Mouse (Mus musculus) neural tube, embryonic 11.5 days (tissue): ENCODE measurements around the gene Mindy4. TPM values are rescaled to one million over a fixed set of nuclear protein-coding genes. Genes with fewer than 3 reads are reported as not detected.

ENCODE experiments used
- ATAC-seq: fragments of 200-750 bp; cut with Nextera tagmentation; 2 replicates; pipeline ENCODE4 v1.8.0; 2017; ENCODE audit warnings: moderate number of reproducible peaks, mild to moderate bottlenecking, moderate TSS enrichment, moderate library complexity; ENCODE audit not compliant: insufficient read depth, low FRiP score, low TSS enrichment
- DNase-seq: peaks from one replicate; pipeline ENCODE4 v3.0.0-alpha.2; 2015; ENCODE audit warnings: low spot score
- H3K27ac ChIP-seq: fragments of 300-500 bp; sonication (generic); 2 replicates; pipeline ENCODE4 v1.5.1; 2014; ENCODE audit warnings: low read depth, mild to moderate bottlenecking, low read length
- H3K27me3 ChIP-seq: fragments of 300-500 bp; sonication (generic); 2 replicates; pipeline ENCODE4 v1.6.1; 2014; ENCODE audit warnings: mild to moderate bottlenecking, low read length, mixed read lengths; ENCODE audit not compliant: control insufficient read depth, insufficient read depth
- H3K36me3 ChIP-seq: fragments of 300-500 bp; sonication (generic); 2 replicates; pipeline ENCODE4 v1.6.1; 2014; ENCODE audit warnings: mild to moderate bottlenecking, low read length, moderate library complexity, mixed read lengths; ENCODE audit not compliant: control insufficient read depth, insufficient read depth
- H3K4me1 ChIP-seq: fragments of 300-500 bp; sonication (generic); 2 replicates; pipeline ENCODE4 v1.6.1; 2014; ENCODE audit warnings: low read length, mixed read lengths; ENCODE audit not compliant: control insufficient read depth, insufficient read depth
- H3K4me2 ChIP-seq: fragments of 300-500 bp; sonication (generic); 2 replicates; pipeline ENCODE4 v1.6.1; 2014; ENCODE audit warnings: low read depth, mild to moderate bottlenecking, moderate library complexity
- H3K4me3 ChIP-seq: fragments of 300-500 bp; sonication (generic); 2 replicates; pipeline ENCODE4 v1.5.1; 2014; ENCODE audit warnings: low read depth, low read length
- H3K9ac ChIP-seq: fragments of 300-500 bp; sonication (generic); 2 replicates; pipeline ENCODE4 v1.6.1; 2014; ENCODE audit warnings: mild to moderate bottlenecking, low read length
- H3K9me3 ChIP-seq: fragments of 300-500 bp; sonication (generic); 2 replicates; pipeline ENCODE4 v1.6.1; 2016; ENCODE audit warnings: low read length; ENCODE audit not compliant: control insufficient read depth
- WGBS: fragments of 180-500 bp; shearing (Covaris S2); extraction: QIAGEN DNeasy Blood & Tissue Kit; methylation state at CpG from one replicate; pipeline ENCODE4 v1.1.7; 2014; 5-methylcytosine and 5-hydroxymethylcytosine counted together
- polyA plus RNA-seq: library from polyadenylated mRNA; unstranded; fragments of >200 nt; fragmentation: Nextera tagmentation; extraction: Ambion mirVana; gene quantifications from 2 replicates; pipeline ENCODE4 v1.2.1, GENCODE M21; 2014

The Mindy4 gene
- polyA plus RNA-seq, 1 experiment from 2014 or later = 14.4 TPM

DNA sequence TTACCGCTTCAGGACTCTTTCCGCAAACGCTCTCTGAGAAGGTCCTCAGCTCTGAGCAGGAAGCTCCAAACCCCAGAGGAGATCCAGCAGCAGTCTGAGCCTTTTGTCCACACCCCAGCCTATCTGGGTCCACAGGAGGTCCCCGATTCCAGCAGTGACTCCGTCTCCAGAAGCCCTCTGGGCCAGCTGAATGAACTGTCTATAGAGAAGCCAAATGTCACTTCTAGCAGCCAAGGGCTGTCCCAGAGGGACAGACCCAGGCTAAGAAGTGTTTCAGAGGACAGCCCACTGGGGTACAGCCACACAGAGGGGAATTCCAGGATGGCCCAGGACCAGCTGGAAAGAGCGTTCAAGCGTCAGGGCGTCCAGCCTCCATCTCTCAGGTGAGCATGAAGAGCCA lies 20.8 kb downstream of the Mindy4 start:
- Histone ChIP-seq H3K9me3 (no peaks in the 10 kb centered on the region), H3K36me3 (no peaks in the 10 kb centered on the region), H3K4me3 (no peak overlapping the region), H3K9ac (no peak overlapping the region), H3K27me3 (no peaks in the 10 kb centered on the region), H3K4me2 (no peak overlapping the region), H3K27ac (no peak overlapping the region), H3K4me1 (no peaks in the 10 kb centered on the region)
- no peak for ATAC-seq
- 91% methylated on average over 8 of the region's 8 CpGs for WGBS
- DNase-seq = no peak

DNA sequence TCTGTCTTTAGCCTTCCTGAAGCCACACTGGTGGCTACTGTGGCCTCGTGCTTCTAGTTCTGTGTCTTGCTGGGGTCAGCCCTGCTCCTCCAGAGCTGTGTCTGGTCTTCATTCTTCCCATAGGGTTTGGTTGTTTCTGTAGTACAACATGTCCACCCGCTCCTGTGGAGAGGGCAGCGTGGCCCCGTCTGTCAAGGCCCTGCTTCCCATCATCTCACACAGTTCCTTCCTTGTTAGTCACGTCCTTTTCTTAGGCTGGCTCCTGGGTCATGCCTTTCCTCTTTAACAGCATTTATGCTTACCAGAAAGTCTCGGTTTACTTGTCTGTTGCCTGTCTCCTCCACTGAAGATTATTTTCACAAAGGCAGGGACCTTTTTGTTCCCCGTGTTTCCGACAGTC lies 26.9 kb downstream of the Mindy4 start:
- Histone ChIP-seq H3K9me3 (no peaks in the 10 kb centered on the region), H3K4me1 (no peaks in the 10 kb centered on the region), H3K27me3 (no peaks in the 10 kb centered on the region), H3K4me2 (no peak overlapping the region), H3K36me3 (no peaks in the 10 kb centered on the region), H3K4me3 (no peak overlapping the region), H3K9ac (no peak overlapping the region), H3K27ac (no peak overlapping the region)
- DNase-seq = no peak
- ATAC-seq = no peak
- 79% methylated on average over 8 of the region's 8 CpGs for WGBS

DNA sequence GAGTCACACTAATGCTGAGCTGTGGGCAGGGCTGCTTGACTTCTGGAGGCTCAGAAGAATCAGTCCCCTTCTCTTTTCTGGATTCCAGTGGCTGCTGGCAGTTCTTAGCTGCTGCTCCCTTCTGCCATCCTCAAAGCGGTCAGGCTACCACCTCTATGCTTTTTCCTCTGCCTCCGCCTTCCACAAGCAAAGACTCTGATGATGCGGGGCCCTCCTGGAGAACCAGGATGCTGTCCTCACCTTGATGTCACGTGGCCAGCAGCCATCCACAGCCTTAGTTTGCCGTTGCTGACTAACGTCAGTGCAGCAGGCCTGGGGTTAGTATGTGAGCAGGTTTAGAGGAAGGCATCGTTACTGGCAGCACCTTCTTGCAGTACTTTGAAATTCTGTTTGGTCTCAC lies 28.9 kb downstream of the Mindy4 start:
- no peak for ATAC-seq
- Histone ChIP-seq H3K4me1 (no peaks in the 10 kb centered on the region), H3K9ac (no peak overlapping the region), H3K36me3 (no peaks in the 10 kb centered on the region), H3K4me2 (no peak overlapping the region), H3K27me3 (no peaks in the 10 kb centered on the region), H3K27ac (no peak overlapping the region), H3K4me3 (no peak overlapping the region), H3K9me3 (no peaks in the 10 kb centered on the region)
- DNase-seq = no peak
- WGBS = 91% methylated on average over 7 of the region's 7 CpGs

DNA sequence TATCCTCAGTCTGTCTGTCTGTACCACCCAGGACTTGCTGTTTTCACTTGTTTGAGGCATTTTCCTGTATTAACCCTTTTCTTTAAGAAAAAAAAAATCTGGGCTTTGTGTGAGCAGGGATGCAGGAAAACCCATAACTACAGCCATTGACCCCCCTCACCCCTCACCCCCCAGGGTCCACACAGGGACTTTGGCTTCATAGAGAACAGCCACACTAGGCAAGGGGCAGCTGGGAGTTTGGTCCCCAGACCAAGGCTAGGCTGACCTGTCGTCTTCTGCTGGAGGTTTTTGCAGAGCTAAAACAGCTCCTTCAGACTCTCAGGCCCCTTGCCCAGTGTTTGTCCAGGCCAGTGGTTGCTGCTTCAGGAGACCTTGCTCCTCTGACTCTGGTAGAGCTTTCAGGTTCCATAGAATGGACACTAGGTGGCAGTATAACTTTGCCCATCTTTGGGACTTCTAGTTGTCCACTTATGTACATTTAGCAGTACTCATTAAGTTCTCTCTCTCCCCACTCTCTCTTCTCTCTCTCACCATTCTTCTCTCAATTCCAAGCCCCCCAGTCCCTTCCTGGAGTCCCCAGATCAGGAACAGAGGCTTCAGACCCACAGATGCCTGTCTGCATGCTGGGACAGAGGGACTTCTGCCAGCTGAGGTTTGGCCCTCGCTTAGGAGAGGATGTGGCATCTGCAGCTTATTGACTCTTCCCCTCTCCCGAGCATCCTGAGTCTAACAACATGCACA lies 29.5 kb downstream of the Mindy4 start:
- no peaks in the 10 kb centered on the region for H3K9me3 ChIP-seq
- no peaks in the 10 kb centered on the region for H3K27me3 ChIP-seq
- peak; percentile 56 for DNase-seq
- H3K4me2 ChIP-seq = no peak overlapping the region
- no peaks in the 10 kb centered on the region for H3K4me1 ChIP-seq
- no peak overlapping the region for H3K4me3 ChIP-seq
- H3K36me3 ChIP-seq = no peaks in the 10 kb centered on the region
- H3K27ac ChIP-seq = no peak overlapping the region
- no peak overlapping the region for H3K9ac ChIP-seq
- ATAC-seq = no peak
- 58% methylated on average over 3 of the region's 3 CpGs for WGBS

DNA sequence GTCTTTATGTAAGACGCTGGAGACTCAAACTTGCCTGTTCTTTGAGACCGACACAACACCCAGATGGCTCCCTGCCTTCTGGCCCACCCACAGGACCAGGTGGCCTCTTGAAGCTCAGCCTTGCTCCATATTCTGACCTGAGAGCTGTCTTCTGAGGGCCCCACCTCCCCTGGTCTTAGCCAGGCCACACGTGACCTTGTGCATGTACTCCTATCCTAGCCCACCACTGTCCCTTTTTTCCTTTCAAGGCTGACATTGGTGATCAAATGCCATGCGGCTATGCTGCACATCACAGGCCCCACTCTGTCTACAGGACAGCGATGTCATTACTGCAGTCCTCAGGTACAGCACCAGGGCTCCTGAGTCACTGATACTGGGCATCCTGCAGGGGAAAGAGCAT lies 30.1 kb downstream of the Mindy4 start:
- Histone ChIP-seq H3K4me1 (no peaks in the 10 kb centered on the region), H3K27me3 (no peaks in the 10 kb centered on the region), H3K27ac (no peak overlapping the region), H3K9ac (no peak overlapping the region), H3K9me3 (no peaks in the 10 kb centered on the region), H3K36me3 (no peaks in the 10 kb centered on the region), H3K4me2 (no peak overlapping the region), H3K4me3 (no peak overlapping the region)
- ATAC-seq = no peak
- WGBS = 95% methylated on average over 5 of the region's 5 CpGs
- DNase-seq = no peak

DNA sequence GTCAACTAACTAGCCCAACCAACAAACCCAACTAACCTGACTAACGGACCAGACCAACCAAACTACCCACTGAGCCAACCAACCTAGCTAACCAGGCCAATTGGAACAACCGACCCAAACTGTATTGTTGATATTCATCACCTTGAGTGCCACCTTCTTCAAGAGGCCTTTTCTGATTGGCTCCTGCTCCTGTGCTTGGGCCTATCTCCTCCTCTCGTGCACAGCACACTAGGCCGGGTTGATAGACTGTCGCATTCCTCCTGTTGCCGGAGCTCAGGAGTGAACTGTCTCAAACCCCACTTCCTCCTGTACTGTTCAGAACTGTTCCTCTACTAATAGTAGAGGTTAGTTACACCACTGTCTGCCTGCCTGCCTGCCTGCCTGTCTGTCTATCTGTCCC lies 31.5 kb downstream of the Mindy4 start:
- ATAC-seq = no peak

DNA sequence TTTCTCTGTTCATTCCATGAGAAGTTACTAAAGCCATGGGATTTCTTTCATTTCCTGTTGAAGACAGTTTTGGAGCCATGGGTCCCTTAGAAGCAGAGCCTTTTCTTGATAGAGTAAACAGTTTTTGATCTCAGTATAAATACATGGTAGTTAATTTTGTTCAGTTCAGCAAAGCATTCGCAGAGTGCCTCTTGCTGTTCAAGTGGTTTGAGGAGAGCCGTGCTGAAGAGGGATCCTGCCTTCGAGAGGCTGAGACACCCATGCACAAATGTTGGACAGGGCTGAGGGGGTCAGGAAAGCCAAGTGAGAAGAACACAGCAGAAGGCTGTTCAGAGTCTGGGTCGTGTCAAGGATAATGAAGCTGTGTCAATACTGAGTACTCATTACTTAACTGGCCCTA lies 32.5 kb downstream of the Mindy4 start:
- Histone ChIP-seq H3K4me2 (no peak overlapping the region), H3K4me3 (no peak overlapping the region), H3K4me1 (no peaks in the 10 kb centered on the region), H3K36me3 (no peaks in the 10 kb centered on the region), H3K9me3 (no peaks in the 10 kb centered on the region), H3K27me3 (no peaks in the 10 kb centered on the region), H3K9ac (no peak overlapping the region), H3K27ac (no peak overlapping the region)
- DNase-seq = peak; percentile 9
- ATAC-seq = no peak
- 80% methylated on average over 4 of the region's 4 CpGs for WGBS

More for the DNA sequence above, 31.5 kb downstream of the Mindy4 start:
- no peaks in the 10 kb centered on the region for H3K4me1 ChIP-seq
- no peaks in the 10 kb centered on the region for H3K9me3 ChIP-seq
- no peak overlapping the region for H3K27ac ChIP-seq
- H3K36me3 ChIP-seq = no peaks in the 10 kb centered on the region
- WGBS = 83% methylated on average over 6 of the region's 6 CpGs
- no peak overlapping the region for H3K9ac ChIP-seq
- no peaks in the 10 kb centered on the region for H3K27me3 ChIP-seq
- H3K4me2 ChIP-seq = no peak overlapping the region
- DNase-seq = no peak
- no peak overlapping the region for H3K4me3 ChIP-seq

DNA sequence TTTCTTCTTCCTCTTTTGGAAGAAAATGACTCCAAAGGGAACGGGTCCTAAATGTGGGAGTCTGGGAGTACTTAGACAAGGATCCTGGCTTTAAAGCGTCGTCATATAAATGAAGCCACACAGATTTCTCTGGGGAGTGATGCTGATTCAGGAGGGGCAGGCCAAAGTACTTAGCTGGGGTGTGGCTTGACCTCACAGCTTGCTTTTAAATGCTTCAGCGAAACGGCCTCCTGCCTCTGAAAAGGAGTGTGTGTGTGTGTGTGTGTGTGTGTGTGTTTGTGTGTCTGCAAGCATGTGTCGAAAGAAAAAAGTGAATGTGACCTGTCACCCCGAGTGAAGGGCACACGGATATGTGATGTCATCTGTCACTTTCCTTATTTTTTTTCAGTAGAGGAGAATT lies 36.7 kb downstream of the Mindy4 start:
- Histone ChIP-seq H3K9me3 (no peaks in the 10 kb centered on the region), H3K36me3 (no peaks in the 10 kb centered on the region), H3K27me3 (no peaks in the 10 kb centered on the region), H3K4me1 (no peaks in the 10 kb centered on the region), H3K4me2 (no peak overlapping the region), H3K4me3 (no peak overlapping the region), H3K27ac (no peak overlapping the region), H3K9ac (no peak overlapping the region)
- WGBS = 52% methylated on average over 8 of the region's 8 CpGs
- DNase-seq (no peak), ATAC-seq (no peak)

DNA sequence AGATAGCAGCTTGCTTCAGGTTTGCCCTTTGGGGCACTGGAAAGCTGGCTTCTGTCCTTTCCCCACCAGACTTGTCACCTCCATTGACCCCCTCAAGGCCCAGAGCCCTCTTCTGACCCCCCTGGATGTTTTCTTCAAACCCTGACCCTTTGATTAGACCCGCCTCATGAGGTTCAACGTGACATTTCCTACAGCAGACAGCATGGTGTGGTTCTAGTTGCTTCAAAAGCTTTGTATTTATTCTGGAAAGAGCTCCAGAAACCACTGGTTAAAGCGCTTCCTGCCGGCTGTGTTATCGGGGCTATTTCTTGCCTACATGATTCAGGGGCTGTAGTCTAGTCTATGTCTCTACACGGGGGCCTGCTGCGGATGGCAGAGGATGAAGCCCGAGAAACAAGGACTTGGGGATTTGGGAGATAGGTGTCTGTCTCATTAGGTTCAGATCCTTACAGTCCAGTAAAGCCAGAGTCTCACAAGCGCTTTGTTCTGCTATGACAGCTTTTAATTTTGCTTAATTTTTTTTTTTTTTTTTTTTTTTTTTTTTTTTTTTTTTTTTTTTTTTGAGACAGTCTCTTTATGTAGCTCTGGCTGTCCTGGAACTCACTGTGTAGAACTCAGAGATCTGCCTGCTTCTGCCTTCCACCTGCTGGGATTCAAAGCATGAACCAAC lies 37.5 kb downstream of the Mindy4 start:
- no peak overlapping the region for H3K4me3 ChIP-seq
- no peak for ATAC-seq

More for the DNA sequence above, 37.5 kb downstream of the Mindy4 start:
- Histone ChIP-seq H3K27me3 (no peaks in the 10 kb centered on the region), H3K9ac (no peak overlapping the region), H3K27ac (no peak overlapping the region), H3K4me1 (no peaks in the 10 kb centered on the region), H3K4me2 (no peak overlapping the region), H3K9me3 (no peaks in the 10 kb centered on the region), H3K36me3 (no peaks in the 10 kb centered on the region)
- no peak for DNase-seq
- WGBS = 89% methylated on average over 9 of the region's 9 CpGs
